Mouse (Mus musculus): ENCODE results near the gene Kalrn.

The Kalrn gene

GRCm38 (mm10) chr16:34192959-34193842 is 380.1 kb downstream of the Kalrn start:
- peak in 1 of 2 experiments; percentile 59 for DNase-seq (ENCODE audit: low spot score in 2 of 2)

GRCm38 (mm10) chr16:34184721-34185120 is 388.6 kb downstream of the Kalrn start:
- no peak for DNase-seq (ENCODE audit: low spot score in 2 of 2)

DNA sequence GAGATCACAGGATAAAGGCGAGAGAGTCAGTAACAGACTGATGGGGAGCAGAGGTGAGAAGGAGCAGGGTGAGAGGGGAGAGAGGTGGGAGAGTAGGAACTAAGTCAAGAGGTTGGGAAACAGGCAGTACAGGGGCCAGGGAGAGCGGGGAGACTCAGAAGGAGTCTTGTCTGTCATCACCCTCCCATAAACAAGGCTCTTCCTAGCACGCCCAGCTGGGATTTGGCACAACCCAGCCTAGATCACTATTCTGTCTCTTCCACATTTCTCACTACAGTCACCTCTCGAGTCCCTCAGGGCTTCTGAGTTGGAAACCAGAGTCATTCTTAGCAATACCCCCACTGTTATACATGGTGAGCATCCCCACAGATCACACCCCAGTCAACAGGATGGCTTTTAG is 390.1 kb downstream of the Kalrn start:
- DNase-seq (ENCODE audit: low spot score in 2 of 2) = no peak

GRCm38 (mm10) chr16:34175625-34176024 is 397.7 kb downstream of the Kalrn start:
- no peak for DNase-seq (ENCODE audit: low spot score in 2 of 2)

DNA sequence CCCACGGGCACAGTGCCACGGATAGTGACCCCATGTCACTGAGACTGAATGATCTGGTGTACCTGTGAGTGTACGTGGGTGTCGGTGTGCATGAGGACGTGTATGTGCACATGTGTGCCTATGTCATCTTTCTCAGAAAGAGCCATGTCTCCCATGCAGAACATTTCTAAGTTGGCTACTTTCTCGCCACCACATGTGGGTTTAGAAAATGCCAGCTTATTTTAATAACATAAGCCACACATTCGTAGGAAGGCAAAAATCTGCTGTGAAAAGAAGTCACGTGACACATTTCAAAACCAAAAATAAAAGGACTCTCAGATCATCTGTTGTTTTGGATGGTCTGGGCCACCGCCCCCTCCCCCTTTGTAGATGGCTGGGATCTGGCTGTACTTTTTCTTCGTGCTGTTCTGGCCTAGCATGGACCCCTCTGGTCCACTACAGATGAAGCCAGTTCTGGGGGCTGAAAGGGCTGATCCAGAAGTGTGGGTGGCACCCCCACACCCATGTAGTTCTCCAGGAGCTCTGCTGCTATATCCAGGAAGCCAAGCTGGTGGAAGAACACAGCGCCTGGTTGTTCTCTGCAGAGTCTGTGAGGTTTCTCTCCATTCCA is 400.7 kb downstream of the Kalrn start:
- peak; percentile 45 to 76 for DNase-seq (ENCODE audit: low spot score in 2 of 2)

DNA sequence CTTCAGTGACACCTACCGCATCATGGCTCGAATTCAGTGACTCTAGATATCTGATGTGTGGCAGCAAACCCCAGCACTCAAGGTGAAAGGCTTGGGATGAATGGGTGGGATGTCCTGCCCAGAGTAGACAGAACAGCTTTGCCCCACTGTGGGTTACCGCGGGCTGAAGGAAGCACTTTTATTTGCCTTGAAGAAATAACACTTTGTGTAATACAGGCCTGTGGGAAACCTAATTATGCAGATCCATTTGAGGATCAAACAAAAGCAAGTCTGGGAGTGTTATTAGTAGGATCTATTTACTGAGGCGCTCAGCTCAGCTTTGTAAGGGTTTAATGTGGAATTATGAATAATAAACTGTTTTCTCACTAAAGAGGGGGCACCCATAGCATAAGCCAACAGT is 406.3 kb downstream of the Kalrn start:
- DNase-seq (ENCODE audit: low spot score in 2 of 2) = no peak

DNA sequence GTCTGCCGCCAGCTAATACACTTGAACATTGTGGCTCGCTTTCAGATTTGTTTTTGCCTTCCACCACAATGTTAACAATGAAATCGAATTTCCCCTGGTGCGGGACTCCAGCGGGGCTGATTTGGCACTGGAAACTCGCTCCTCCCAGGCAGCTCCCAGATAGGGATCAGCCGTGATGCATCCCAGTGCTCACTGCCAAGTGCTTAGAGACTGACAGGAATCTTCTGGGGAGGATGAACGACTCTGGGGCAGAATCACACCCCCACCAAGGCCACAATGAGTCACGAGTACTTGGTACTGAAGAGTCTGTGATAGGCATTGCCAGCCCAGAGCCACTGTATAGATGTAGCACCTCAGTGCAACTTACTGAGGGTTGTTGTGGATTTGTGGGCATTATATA is 410.2 kb downstream of the Kalrn start:
- no peak for DNase-seq (ENCODE audit: low spot score in 2 of 2)

DNA sequence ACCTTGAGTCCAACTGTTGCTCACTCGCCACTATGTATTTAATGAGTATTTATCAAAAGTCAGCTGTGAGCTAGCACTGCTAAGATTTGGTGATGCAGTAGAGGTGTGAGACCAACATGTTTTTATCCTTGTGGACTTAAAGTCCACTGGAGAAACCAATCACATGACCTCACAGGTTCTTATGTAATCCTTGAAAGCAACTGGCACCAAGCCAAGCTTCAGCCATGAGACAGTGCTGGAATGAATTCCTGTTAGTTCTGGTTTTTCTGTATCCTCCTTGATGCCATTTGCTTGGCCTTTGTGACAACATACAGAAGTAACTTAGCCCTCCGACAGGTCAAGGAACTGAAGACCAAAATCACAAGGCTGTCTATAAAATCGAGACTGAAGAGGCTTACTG is 413.8 kb downstream of the Kalrn start:
- peak in 1 of 2 experiments; percentile 49 for DNase-seq (ENCODE audit: low spot score in 2 of 2)

- no peak for DNase-seq (ENCODE audit: low spot score in 2 of 2)
Observed at GRCm38 (mm10) chr16:34157386-34158135, 415.8 kb downstream of the Kalrn start.

GRCm38 (mm10) chr16:34155696-34156095 is 417.6 kb downstream of the Kalrn start:
- DNase-seq (ENCODE audit: low spot score in 2 of 2) = no peak

DNA sequence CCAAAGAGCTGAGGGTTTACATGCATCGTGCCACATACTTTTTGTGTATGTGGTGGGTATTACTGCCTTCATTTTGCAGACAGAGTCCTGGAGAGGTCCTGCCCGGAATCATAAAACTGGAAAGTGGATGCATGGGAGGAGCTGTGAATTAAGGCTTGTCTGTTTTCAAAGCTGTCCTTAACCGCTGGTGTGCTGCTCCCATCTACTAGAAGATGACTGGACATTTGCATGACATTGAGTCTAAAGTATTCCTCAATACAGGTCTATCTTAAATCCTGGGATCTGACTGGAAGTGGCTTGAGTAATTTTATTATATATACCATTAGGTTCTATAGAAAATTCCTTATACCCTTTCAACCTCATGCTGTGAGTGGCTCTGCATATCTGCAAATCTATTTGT is 418.4 kb downstream of the Kalrn start:
- DNase-seq (ENCODE audit: low spot score in 2 of 2) = no peak

- DNase-seq (ENCODE audit: low spot score in 2 of 2) = no peak
Observed at GRCm38 (mm10) chr16:34151528-34152071, 421.7 kb downstream of the Kalrn start.

- no peak for DNase-seq (ENCODE audit: low spot score in 2 of 2)
Observed at GRCm38 (mm10) chr16:34141670-34142069, 431.7 kb downstream of the Kalrn start.

GRCm38 (mm10) chr16:34135074-34135473 is 438.3 kb downstream of the Kalrn start:
- no peak for DNase-seq (ENCODE audit: low spot score in 2 of 2)

- DNase-seq (ENCODE audit: low spot score in 2 of 2) = no peak
Observed at GRCm38 (mm10) chr16:34134628-34135027, 438.7 kb downstream of the Kalrn start.

DNA sequence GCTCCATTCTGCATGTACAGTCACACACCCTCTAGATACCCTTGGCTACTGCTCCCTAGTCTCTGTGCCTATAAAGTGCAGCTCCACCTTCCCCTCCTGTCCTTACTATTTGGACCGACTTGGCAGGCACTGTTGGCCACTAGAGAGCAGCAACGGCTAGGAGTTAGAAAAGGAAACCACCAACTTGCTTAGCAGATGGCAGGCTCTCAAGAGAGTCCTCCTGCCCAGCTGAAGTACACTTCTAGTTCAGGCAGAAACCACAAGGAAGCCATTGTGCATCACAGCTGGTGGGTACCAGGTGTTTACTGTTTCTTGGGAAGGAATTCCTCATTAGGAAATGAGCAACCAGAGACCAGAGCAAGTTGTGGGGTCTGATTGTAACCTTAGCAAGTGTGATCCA is 447.7 kb downstream of the Kalrn start:
- DNase-seq (ENCODE audit: low spot score in 2 of 2) = peak in 1 of 2 experiments; percentile 90

DNA sequence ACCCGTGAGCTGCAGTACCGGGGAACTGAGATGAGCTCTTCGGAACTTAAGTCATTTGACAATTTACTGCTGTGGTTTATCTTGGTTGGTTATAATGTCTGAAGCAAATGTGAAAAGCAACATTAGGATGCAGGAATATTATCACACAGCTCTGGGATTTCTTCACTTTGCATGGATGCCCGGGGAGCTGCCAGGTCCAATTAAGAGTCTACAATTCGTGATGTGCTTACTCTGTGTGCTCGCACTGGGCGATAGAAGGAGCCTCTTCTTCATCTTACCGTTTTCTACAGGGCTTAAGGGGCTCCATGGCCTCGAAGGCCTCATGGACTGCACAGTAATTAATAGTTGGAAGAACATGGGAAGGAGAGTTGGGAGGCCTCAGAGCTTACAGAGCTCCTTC is 450.8 kb downstream of the Kalrn start:
- DNase-seq (ENCODE audit: low spot score in 2 of 2) = no peak

- no peak for DNase-seq (ENCODE audit: low spot score in 2 of 2)
Observed at GRCm38 (mm10) chr16:34121288-34121687, 452.0 kb downstream of the Kalrn start.

DNA sequence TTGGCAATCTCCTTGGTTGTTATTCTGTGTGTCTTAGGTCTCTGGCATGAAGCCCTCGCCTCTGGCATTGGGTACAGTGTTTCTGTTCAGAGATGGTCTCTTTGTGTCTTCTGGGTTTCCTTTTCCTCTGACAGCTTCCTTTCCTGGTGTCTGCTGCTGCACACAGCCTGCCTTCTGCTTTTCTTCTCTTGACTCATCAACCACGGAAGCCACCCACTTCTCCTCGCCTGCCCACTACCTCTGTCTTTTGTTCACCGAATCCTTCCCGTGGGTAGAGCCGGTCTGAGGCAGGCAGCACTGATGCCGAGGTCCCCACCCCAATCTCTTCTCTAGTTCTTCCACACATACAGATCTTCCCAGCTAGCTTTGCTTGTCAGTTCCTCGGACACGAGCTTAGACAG is 452.5 kb downstream of the Kalrn start:
- DNase-seq (ENCODE audit: low spot score in 2 of 2) = peak; percentile 61 to 77

DNA sequence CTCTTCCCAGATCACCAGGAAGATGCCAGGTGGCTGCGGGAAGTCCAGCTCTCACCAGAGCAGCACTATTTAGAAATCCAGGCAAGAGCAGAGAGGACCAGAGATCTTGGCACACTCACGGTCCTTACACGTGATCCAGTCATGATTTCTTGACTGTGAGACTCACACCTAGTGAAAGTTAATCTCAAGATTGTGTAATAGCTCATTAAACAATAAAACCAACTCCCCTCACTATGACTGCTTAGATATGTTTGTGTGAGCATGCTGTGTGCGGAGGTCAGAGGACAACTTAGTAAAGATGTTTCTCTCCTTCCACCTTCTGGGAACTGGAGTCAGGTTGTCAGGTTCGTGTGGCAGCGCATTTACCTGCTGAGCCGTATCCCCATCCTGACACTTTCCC is 453.5 kb downstream of the Kalrn start:
- no peak for DNase-seq (ENCODE audit: low spot score in 2 of 2)

- peak in 1 of 2 experiments; percentile 59 for DNase-seq (ENCODE audit: low spot score in 2 of 2)
Observed at GRCm38 (mm10) chr16:34119370-34119769, 454.0 kb downstream of the Kalrn start.

DNA sequence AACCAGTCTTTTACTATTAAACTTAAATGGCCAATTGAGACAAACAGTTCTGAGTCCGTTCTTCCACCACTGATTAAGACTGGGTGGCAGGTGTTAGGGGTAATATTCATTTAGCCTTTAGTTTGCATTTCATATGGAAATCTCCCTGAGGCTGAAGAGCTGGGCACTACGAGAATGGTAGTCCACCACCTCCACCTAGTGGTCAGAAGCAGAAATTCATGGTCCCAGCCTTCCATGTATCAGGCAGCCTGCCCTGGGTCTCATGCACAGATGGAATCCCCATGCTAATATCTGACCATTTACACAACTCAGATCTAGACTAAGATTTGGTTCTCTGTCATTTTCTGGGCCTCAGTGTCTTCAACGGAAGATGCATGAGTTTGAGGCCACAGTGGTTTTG is 458.7 kb downstream of the Kalrn start:
- peak in 1 of 2 experiments; percentile 73 for DNase-seq (ENCODE audit: low spot score in 2 of 2)
